Mouse (Mus musculus): ENCODE measurements around the gene Litaf.

GRCm38 (mm10) chr16:11022113-11022489 is 43.9 kb downstream of the Litaf start:
- TF ChIP-seq POLR2A (IDR thresholded peaks at IDR 0.05; ENCODE audit: low read depth, low read length) (no peak), CTCF (IDR thresholded peaks at IDR 0.05; ENCODE audit: extremely low read depth, insufficient read depth, insufficient read length, insufficient replicate concordance) (no peak)
